Mouse (Mus musculus): Measurements from ENCODE around the gene Vmp1. TPM values are rescaled to one million over a fixed set of nuclear protein-coding genes. Genes with fewer than 3 reads are reported as not detected.
A peak's percentile ranks its signal among the peaks of the same experiment; 100 is the strongest.

Vmp1 gene
- polyA plus RNA-seq (2015; fragmentation: Nextera tagmentation; extraction: Ambion mirVana): 222 and 249 TPM in 2 replicates

GRCm38 (mm10) chr11:86683395-86684125 lies at the start of gene Vmp1, which contains the start of gene Ptrh2:
Vmp1 (minus strand) TSS chr11:86683836.
Ptrh2 (plus strand) TSS chr11:86683985.
- peaks cover 13% of the 10 kb centered on the region; the same call in 1 of the 2 replicates for H3K4me1 ChIP-seq (replicated peaks; ENCODE audit: insufficient read depth, low read length)
- H3K4me3 ChIP-seq (replicated peaks; ENCODE audit: low read depth, low read length): peak within 1 kb of the TSS; percentile 57
- H3K9ac ChIP-seq (ENCODE audit: low read depth, low read length): peak within 1 kb of the TSS; percentile 66
- peak within 1 kb of the TSS; percentile 79 for H3K4me2 ChIP-seq (ENCODE audit: low read length)
- H3K27ac ChIP-seq: peak within 1 kb of the TSS; percentile 83
- peak; percentile 98 for DNase-seq (ENCODE audit: low spot score)
- WGBS: under 1% methylated on average over 56 of the region's 56 CpGs
- H3K27me3 ChIP-seq (ENCODE audit: insufficient read depth, low read length): no peaks in the 10 kb centered on the region
- ATAC-seq (replicated peaks; ENCODE audit: low FRiP score, low read depth): peak; percentile 92
- TF ChIP-seq CTCF (IDR thresholded peaks at IDR 0.05; ENCODE audit: low read depth): no peak
- H3K9me3 ChIP-seq (replicated peaks; ENCODE audit: low read length): no peaks in the 10 kb centered on the region
- H3K36me3 ChIP-seq (ENCODE audit: insufficient read depth, low read length): no peaks in the 10 kb centered on the region

DNA sequence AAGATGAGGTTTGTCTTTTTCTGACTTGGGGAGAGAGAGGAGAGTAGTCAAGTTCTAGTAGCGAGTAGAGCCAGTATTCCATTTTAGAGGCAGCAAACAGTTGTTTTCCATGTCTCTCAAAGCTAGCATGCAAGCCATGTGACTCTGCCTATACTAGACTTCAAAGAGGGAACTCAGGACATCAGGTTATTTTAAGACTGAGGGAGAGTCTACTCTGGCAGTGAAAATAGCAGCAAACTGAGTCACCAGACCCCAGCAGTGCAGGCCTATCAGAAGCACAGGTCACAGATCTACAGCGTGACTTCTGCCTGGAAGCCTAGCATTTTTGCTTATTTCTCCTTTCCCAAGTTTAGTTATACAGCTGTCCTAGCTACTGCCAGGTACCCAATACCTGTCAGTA lies 47.8 kb upstream of the Vmp1 start:
- no peak for ATAC-seq (replicated peaks; ENCODE audit: low FRiP score, low read depth)
- no peak overlapping the region for H3K27ac ChIP-seq

DNA sequence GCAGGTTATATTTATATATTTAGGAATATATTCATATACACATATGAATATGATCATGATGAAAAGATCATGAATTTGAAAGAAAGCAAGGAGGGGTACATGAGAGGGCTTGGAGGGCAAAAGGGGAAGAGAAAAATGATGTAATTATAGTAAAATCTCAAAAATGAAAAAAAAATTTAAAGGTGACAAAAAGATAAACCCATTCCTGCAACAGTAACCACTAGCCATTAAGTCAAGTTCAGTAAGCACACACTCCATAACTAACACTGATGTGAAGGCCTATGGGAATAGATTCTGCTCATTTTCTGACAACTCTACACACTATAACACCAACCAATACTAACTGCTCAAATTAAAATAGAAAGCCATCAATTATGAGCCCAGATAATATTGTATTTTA lies 42.0 kb upstream of the Vmp1 start:
- no peak for TF ChIP-seq CTCF (IDR thresholded peaks at IDR 0.05; ENCODE audit: low read depth)
- no peak for ATAC-seq (replicated peaks; ENCODE audit: low FRiP score, low read depth)
- H3K4me1 ChIP-seq (replicated peaks; ENCODE audit: insufficient read depth, low read length): no peaks in the 10 kb centered on the region
- no peak for DNase-seq (ENCODE audit: low spot score)
- H3K27ac ChIP-seq: no peak overlapping the region
- no peak overlapping the region for H3K4me2 ChIP-seq (ENCODE audit: low read length)
- H3K9ac ChIP-seq (ENCODE audit: low read depth, low read length): no peak overlapping the region
- H3K27me3 ChIP-seq (ENCODE audit: insufficient read depth, low read length): no peaks in the 10 kb centered on the region
- H3K9me3 ChIP-seq (replicated peaks; ENCODE audit: low read length): no peaks in the 10 kb centered on the region
- H3K4me3 ChIP-seq (replicated peaks; ENCODE audit: low read depth, low read length): no peak overlapping the region
- H3K36me3 ChIP-seq (ENCODE audit: insufficient read depth, low read length): peaks cover 44% of the 10 kb centered on the region

More for the DNA sequence above, 47.8 kb upstream of the Vmp1 start:
- DNase-seq (ENCODE audit: low spot score): no peak
- Histone ChIP-seq H3K9me3 (replicated peaks; ENCODE audit: low read length) (no peaks in the 10 kb centered on the region), H3K4me1 (replicated peaks; ENCODE audit: insufficient read depth, low read length) (no peaks in the 10 kb centered on the region), H3K36me3 (ENCODE audit: insufficient read depth, low read length) (peaks cover 44% of the 10 kb centered on the region), H3K4me2 (ENCODE audit: low read length) (no peak overlapping the region), H3K9ac (ENCODE audit: low read depth, low read length) (no peak overlapping the region), H3K4me3 (replicated peaks; ENCODE audit: low read depth, low read length) (no peak overlapping the region), H3K27me3 (ENCODE audit: insufficient read depth, low read length) (no peaks in the 10 kb centered on the region)
- WGBS: 98% methylated on average over 2 of the region's 2 CpGs
- no peak for TF ChIP-seq CTCF (IDR thresholded peaks at IDR 0.05; ENCODE audit: low read depth)

DNA sequence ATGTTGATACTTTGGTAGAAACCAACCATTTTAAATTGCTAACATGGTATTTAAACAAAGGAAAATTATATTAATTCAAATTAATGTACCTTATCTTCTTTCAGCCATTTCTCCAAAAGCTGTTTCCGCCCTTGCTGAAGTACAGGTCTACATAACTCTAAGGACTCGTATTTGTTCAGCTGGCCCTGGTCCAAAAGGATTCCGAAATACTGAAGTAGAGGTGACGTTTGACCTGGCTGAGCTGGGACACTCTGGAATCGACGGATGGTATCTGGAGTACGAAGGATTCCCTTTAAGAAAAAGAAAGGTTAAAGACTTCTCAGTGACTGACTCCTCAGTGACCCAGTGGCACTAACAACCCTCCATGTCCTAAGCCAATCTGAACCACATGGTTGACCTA lies 41.3 kb upstream of the Vmp1 start:
- Histone ChIP-seq H3K36me3 (ENCODE audit: insufficient read depth, low read length) (peaks cover 47% of the 10 kb centered on the region), H3K4me2 (ENCODE audit: low read length) (no peak overlapping the region), H3K4me1 (replicated peaks; ENCODE audit: insufficient read depth, low read length) (no peaks in the 10 kb centered on the region), H3K27me3 (ENCODE audit: insufficient read depth, low read length) (no peaks in the 10 kb centered on the region), H3K9me3 (replicated peaks; ENCODE audit: low read length) (no peaks in the 10 kb centered on the region), H3K27ac (no peak overlapping the region), H3K9ac (ENCODE audit: low read depth, low read length) (no peak overlapping the region), H3K4me3 (replicated peaks; ENCODE audit: low read depth, low read length) (no peak overlapping the region)
- WGBS: 82% methylated on average over 7 of the region's 7 CpGs
- DNase-seq (ENCODE audit: low spot score): no peak
- TF ChIP-seq CTCF (IDR thresholded peaks at IDR 0.05; ENCODE audit: low read depth): no peak
- ATAC-seq (replicated peaks; ENCODE audit: low FRiP score, low read depth): no peak

GRCm38 (mm10) chr11:86724004-86724403 lies 40.4 kb upstream of the Vmp1 start:
- Histone ChIP-seq H3K4me3 (replicated peaks; ENCODE audit: low read depth, low read length) (no peak overlapping the region), H3K9ac (ENCODE audit: low read depth, low read length) (no peak overlapping the region), H3K9me3 (replicated peaks; ENCODE audit: low read length) (no peaks in the 10 kb centered on the region), H3K36me3 (ENCODE audit: insufficient read depth, low read length) (peaks cover 50% of the 10 kb centered on the region), H3K4me1 (replicated peaks; ENCODE audit: insufficient read depth, low read length) (no peaks in the 10 kb centered on the region), H3K4me2 (ENCODE audit: low read length) (no peak overlapping the region), H3K27me3 (ENCODE audit: insufficient read depth, low read length) (no peaks in the 10 kb centered on the region), H3K27ac (no peak overlapping the region)
- 91% methylated on average over 3 of the region's 3 CpGs for WGBS
- ATAC-seq (replicated peaks; ENCODE audit: low FRiP score, low read depth) (no peak), DNase-seq (ENCODE audit: low spot score) (no peak)
- no peak for TF ChIP-seq CTCF (IDR thresholded peaks at IDR 0.05; ENCODE audit: low read depth)

GRCm38 (mm10) chr11:86719390-86719789 lies 35.8 kb upstream of the Vmp1 start:
- DNase-seq (ENCODE audit: low spot score): no peak
- Histone ChIP-seq H3K27ac (no peak overlapping the region), H3K36me3 (ENCODE audit: insufficient read depth, low read length) (peaks cover 55% of the 10 kb centered on the region), H3K27me3 (ENCODE audit: insufficient read depth, low read length) (no peaks in the 10 kb centered on the region), H3K9me3 (replicated peaks; ENCODE audit: low read length) (no peaks in the 10 kb centered on the region), H3K4me2 (ENCODE audit: low read length) (no peak overlapping the region), H3K4me3 (replicated peaks; ENCODE audit: low read depth, low read length) (no peak overlapping the region), H3K9ac (ENCODE audit: low read depth, low read length) (no peak overlapping the region), H3K4me1 (replicated peaks; ENCODE audit: insufficient read depth, low read length) (no peaks in the 10 kb centered on the region)
- ATAC-seq (replicated peaks; ENCODE audit: low FRiP score, low read depth): no peak
- 93% methylated on average over 8 of the region's 8 CpGs for WGBS
- no peak for TF ChIP-seq CTCF (IDR thresholded peaks at IDR 0.05; ENCODE audit: low read depth)

Measured in kidney, postnatal 0 days (tissue).